Mouse (Mus musculus) MEL (cell line): ENCODE data around the gene Rassf1. TPM values are rescaled to one million over a fixed set of nuclear protein-coding genes. Genes with fewer than 3 reads are reported as not detected.
A peak's percentile ranks its signal among the peaks of the same experiment; 100 is the strongest.

Experiments
- DNase-seq: peaks from one replicate; pipeline ENCODE4 v3.0.0; 2011; ENCODE audit warnings: low read depth, low spot score
- H3K27ac ChIP-seq: 2 replicates; pipeline ENCODE4 v1.5.1; 2012; ENCODE audit warnings: low read depth, mild to moderate bottlenecking, control low read depth, low read length, moderate library complexity; ENCODE audit not compliant: control insufficient read depth
- H3K27me3 ChIP-seq, 2 experiments: fragments of 150-350 bp in 1 of 2; sonication (generic) in 1 of 2; 2 replicates each; pipeline ENCODE4 v1.6.1; 2012; ENCODE audit warnings: low read length in 2 of 2, mild to moderate bottlenecking in 2 of 2, improper control_type of control experiment in 1 of 2, moderate library complexity in 1 of 2; ENCODE audit not compliant: insufficient read depth in 2 of 2, control insufficient read depth in 1 of 2
- H3K36me3 ChIP-seq, 2 experiments: 2 replicates each; pipeline ENCODE4 v1.6.1; 2012 to 2014; ENCODE audit warnings: low read length in 2 of 2, improper control_type of control experiment in 1 of 2, inconsistent platforms in 1 of 2, mild to moderate bottlenecking in 1 of 2; ENCODE audit not compliant: insufficient read depth in 2 of 2, control insufficient read depth in 1 of 2
- H3K4me1 ChIP-seq, 2 experiments: fragments of 150-350 bp in 1 of 2; sonication (generic) in 1 of 2; 2 replicates each; pipeline ENCODE4 v1.6.1; 2012; ENCODE audit warnings: low read length in 2 of 2, improper control_type of control experiment in 1 of 2, mild to moderate bottlenecking in 1 of 2; ENCODE audit not compliant: insufficient read depth in 2 of 2, control insufficient read depth in 1 of 2
- H3K4me3 ChIP-seq, 2 experiments: fragments of 150-350 bp in 1 of 2; sonication (generic) in 1 of 2; 2 replicates each; pipeline ENCODE4 v1.5.1; 2012; ENCODE audit warnings: low read depth in 2 of 2, low read length in 2 of 2, mild to moderate bottlenecking in 2 of 2, moderate library complexity in 2 of 2, control low read depth in 1 of 2, improper control_type of control experiment in 1 of 2; ENCODE audit not compliant: control insufficient read depth in 1 of 2, insufficient read depth in 1 of 2
- H3K79me2 ChIP-seq: 2 replicates; pipeline ENCODE4 v1.6.1; 2012; ENCODE audit warnings: mild to moderate bottlenecking, low read length, moderate library complexity; ENCODE audit not compliant: control insufficient read depth, poor library complexity, insufficient read depth
- H3K9ac ChIP-seq: 2 replicates; pipeline ENCODE4 v1.6.1; 2012; ENCODE audit warnings: low read depth, mild to moderate bottlenecking, control low read depth, low read length, moderate library complexity; ENCODE audit not compliant: control insufficient read depth, poor library complexity, severe bottlenecking
- H3K9me3 ChIP-seq: fragments of 150-350 bp; sonication (generic); replicated peaks from 2 replicates; pipeline ENCODE4 v1.6.1; 2012; ENCODE audit warnings: mild to moderate bottlenecking, low read length, improper control_type of control experiment, moderate library complexity; ENCODE audit not compliant: insufficient read depth
- CTCF ChIP-seq, 3 experiments: IDR thresholded peaks in 2 of 3; conservative IDR thresholded peaks in 1 of 3; 2 replicates each; pipeline ENCODE4 v1.5.1; 2011 to 2012; ENCODE audit warnings: low read length in 3 of 3, low read depth in 2 of 3, mild to moderate bottlenecking in 2 of 3, improper control_type of control experiment in 1 of 3, inconsistent platforms in 1 of 3, mixed read lengths in 1 of 3, moderate library complexity in 1 of 3; ENCODE audit not compliant: control insufficient read depth in 1 of 3, insufficient read depth in 1 of 3, poor library complexity in 1 of 3, severe bottlenecking in 1 of 3
- E2F4 ChIP-seq: IDR thresholded peaks from 2 replicates; pipeline ENCODE4 v1.6.1; 2011; ENCODE audit warnings: low read depth, low read length, improper control_type of control experiment, borderline replicate concordance
- ELF1 ChIP-seq: IDR thresholded peaks from 2 replicates; pipeline ENCODE4 v1.6.1; 2014; ENCODE audit warnings: low read depth, mild to moderate bottlenecking, inconsistent platforms, low read length, improper control_type of control experiment, moderate library complexity
- EP300 ChIP-seq, 2 experiments: IDR thresholded peaks; 2 replicates each; pipeline ENCODE4 v1.6.1; 2011; ENCODE audit warnings: improper control_type of control experiment in 2 of 2, low read length in 2 of 2, low read depth in 1 of 2, mild to moderate bottlenecking in 1 of 2
- ETS1 ChIP-seq: IDR thresholded peaks from 2 replicates; pipeline ENCODE4 v1.6.1; 2012; ENCODE audit warnings: low read depth, mild to moderate bottlenecking, inconsistent platforms, low read length, improper control_type of control experiment, moderate library complexity
- GABPA ChIP-seq: IDR thresholded peaks from 2 replicates; pipeline ENCODE4 v1.6.1; 2012; ENCODE audit warnings: low read depth, mild to moderate bottlenecking, inconsistent platforms, low read length, improper control_type of control experiment, moderate library complexity
- HCFC1 ChIP-seq: IDR thresholded peaks from 2 replicates; pipeline ENCODE4 v1.6.1; 2012; ENCODE audit warnings: low read depth, mild to moderate bottlenecking, inconsistent platforms, low read length, improper control_type of control experiment, moderate library complexity
- MAFK ChIP-seq: IDR thresholded peaks from 2 replicates; pipeline ENCODE4 v1.6.1; 2011; ENCODE audit warnings: low read depth, mild to moderate bottlenecking, low read length, improper control_type of control experiment, borderline replicate concordance
- MAX ChIP-seq: IDR thresholded peaks from 2 replicates; pipeline ENCODE4 v1.6.1; 2011; ENCODE audit warnings: low read length, improper control_type of control experiment
- MEF2A ChIP-seq: IDR thresholded peaks from 2 replicates; pipeline ENCODE4 v1.6.1; 2014; ENCODE audit warnings: low read depth, mild to moderate bottlenecking, inconsistent platforms, low read length, improper control_type of control experiment; ENCODE audit not compliant: poor library complexity, insufficient replicate concordance, severe bottlenecking; ENCODE audit errors: extremely low read depth
- MXI1 ChIP-seq: IDR thresholded peaks from 2 replicates; pipeline ENCODE4 v1.6.1; 2011; ENCODE audit warnings: mild to moderate bottlenecking, low read depth, low read length, improper control_type of control experiment
- MYC ChIP-seq: IDR thresholded peaks from 2 replicates; pipeline ENCODE4 v1.6.1; 2011; ENCODE audit warnings: low read depth, mild to moderate bottlenecking, low read length, improper control_type of control experiment, moderate library complexity
- NELFE ChIP-seq: IDR thresholded peaks from 2 replicates; pipeline ENCODE4 v1.6.1; 2011; ENCODE audit warnings: low read depth, low read length, improper control_type of control experiment
- POLR2A ChIP-seq, 2 experiments: IDR thresholded peaks; 2 replicates each; pipeline ENCODE4 v1.6.1; 2011 to 2012; ENCODE audit warnings: low read length in 2 of 2, mild to moderate bottlenecking in 2 of 2, control low read depth in 1 of 2, improper control_type of control experiment in 1 of 2, low read depth in 1 of 2, moderate library complexity in 1 of 2; ENCODE audit not compliant: control insufficient read depth in 1 of 2, insufficient read depth in 1 of 2, poor library complexity in 1 of 2
- POLR2AphosphoS5 ChIP-seq: IDR thresholded peaks from 2 replicates; pipeline ENCODE4 v1.6.1; 2012; ENCODE audit warnings: low read depth, borderline replicate concordance, mild to moderate bottlenecking, inconsistent platforms, low read length, moderate library complexity, mixed read lengths
- SIN3A ChIP-seq: IDR thresholded peaks from 2 replicates; pipeline ENCODE4 v1.6.1; 2012; ENCODE audit warnings: low read length, improper control_type of control experiment, inconsistent platforms
- UBTF ChIP-seq: IDR thresholded peaks from 2 replicates; pipeline ENCODE4 v1.6.1; 2012; ENCODE audit warnings: low read depth, mild to moderate bottlenecking, inconsistent platforms, low read length, improper control_type of control experiment, moderate library complexity, borderline replicate concordance; ENCODE audit not compliant: insufficient read depth
- USF1 ChIP-seq: IDR thresholded peaks from 2 replicates; pipeline ENCODE4 v1.6.1; 2014; ENCODE audit warnings: low read depth, mild to moderate bottlenecking, inconsistent platforms, low read length, improper control_type of control experiment, moderate library complexity
- ZKSCAN1 ChIP-seq: IDR thresholded peaks from 2 replicates; pipeline ENCODE4 v1.6.1; 2012; ENCODE audit warnings: low read depth, mild to moderate bottlenecking, inconsistent platforms, low read length, improper control_type of control experiment, moderate library complexity
- ZMIZ1 ChIP-seq: IDR thresholded peaks from 2 replicates; pipeline ENCODE4 v1.6.1; 2012; ENCODE audit warnings: low read depth, mild to moderate bottlenecking, inconsistent platforms, low read length, improper control_type of control experiment, moderate library complexity
- ZNF384 ChIP-seq: IDR thresholded peaks from 2 replicates; pipeline ENCODE4 v1.6.1; 2012; ENCODE audit warnings: low read depth, mild to moderate bottlenecking, inconsistent platforms, low read length, improper control_type of control experiment
- polyA plus RNA-seq, 2 experiments: library from polyadenylated mRNA; stranded (reverse) in 1 of 2; unstranded in 1 of 2; fragments of >175 nt in 1 of 2; fragments of >200 nt in 1 of 2; gene quantifications; 2 replicates each; pipeline versions ENCODE4 v1.2.1 to v1.2.4; 2012; ENCODE audit warnings: low replicate concordance in 2 of 2, low read depth in 1 of 2; ENCODE audit not compliant: insufficient read length in 2 of 2, insufficient read depth in 1 of 2, missing spikeins in 1 of 2
- total RNA-seq: library from RNA; depleted of rRNA; stranded (reverse); fragments of 300-350 nt; gene quantifications from 2 replicates; pipeline ENCODE4 v1.2.3, GENCODE M21; 2012

Rassf1 gene
- total and polyA plus RNA-seq, 3 experiments: 48.0 to 56.9 TPM; not detected in 1

GRCm38 (mm10) chr9:107550491-107551116 is 751 bp upstream of the Rassf1 start:
- Histone ChIP-seq H3K4me3 (peak overlapping the region; percentile 47 to 55; a peak in 3 of 4 replicates), H3K9me3 (no peaks in the 10 kb centered on the region), H3K27me3 (no peaks in the 10 kb centered on the region), H3K79me2 (peaks cover 18% of the 10 kb centered on the region), H3K27ac (no peak overlapping the region), H3K4me1 (peaks cover 10 to 25% of the 10 kb centered on the region in 2 experiments), H3K36me3 (peaks cover 0 to 15% of the 10 kb centered on the region in 2 experiments; a peak in 2 of 4 replicates), H3K9ac (peak overlapping the region; percentile 67)
- no peak for DNase-seq
- TF ChIP-seq MAX: peak; percentile 53; the same call in 1 of the 2 replicates
- TF ChIP-seq MXI1: no peak

GRCm38 (mm10) chr9:107551890-107552355 is 568 bp downstream of the Rassf1 start:
- Histone ChIP-seq H3K4me1 (peaks cover 10 to 33% of the 10 kb centered on the region in 2 experiments), H3K36me3 (peaks cover 2 to 27% of the 10 kb centered on the region in 2 experiments; a peak in 3 of 4 replicates), H3K79me2 (peaks cover 30% of the 10 kb centered on the region)
- TF ChIP-seq MXI1 (peak; percentile 65), SIN3A (peak; percentile 42; the same call in 1 of the 2 replicates), EP300 (IDR thresholded peaks at IDR 0.05; ENCODE audit: low read depth in 1 of 2, low read length in 2 of 2) (peak in 1 of 2 experiments; percentile 27; a peak in 1 of 4 replicates), GABPA (no peak), POLR2A (IDR thresholded peaks at IDR 0.05; ENCODE audit: control insufficient read depth in 1 of 2, insufficient read depth in 1 of 2, low read depth in 1 of 2, low read length in 2 of 2, poor library complexity in 1 of 2) (peak in 1 of 2 experiments; percentile 28; a peak in 1 of 4 replicates), NELFE (peak; percentile 37), ZMIZ1 (no peak)
- TF ChIP-seq, all 39 proteins: peak for 5
- peak overlapping the region; percentile 67 for H3K9ac ChIP-seq
- no peaks in the 10 kb centered on the region for H3K27me3 ChIP-seq
- no peaks in the 10 kb centered on the region for H3K9me3 ChIP-seq
- peak; percentile 74 for DNase-seq
- peak overlapping the region; percentile 11; the same call in 1 of the 2 replicates for H3K27ac ChIP-seq
- peak overlapping the region; percentile 47 to 55 for H3K4me3 ChIP-seq

GRCm38 (mm10) chr9:107552690-107553393 is 1.5 kb downstream of the Rassf1 start:
- DNase-seq: peak; percentile 54
- Histone ChIP-seq H3K9me3 (no peaks in the 10 kb centered on the region), H3K27ac (peak overlapping the region; percentile 11; the same call in 1 of the 2 replicates), H3K36me3 (peaks cover 3 to 29% of the 10 kb centered on the region in 2 experiments; a peak in 3 of 4 replicates), H3K27me3 (no peaks in the 10 kb centered on the region), H3K9ac (peak overlapping the region; percentile 85), H3K4me1 (peaks cover 10 to 33% of the 10 kb centered on the region in 2 experiments), H3K79me2 (peaks cover 35% of the 10 kb centered on the region), H3K4me3 (peak overlapping the region; percentile 65 to 82)
- TF ChIP-seq CTCF (IDR thresholded peaks at IDR 0.05 in 2 of 3, conservative IDR thresholded peaks at IDR 0.05 in 1 of 3; ENCODE audit: control insufficient read depth in 1 of 3, insufficient read depth in 1 of 3, low read depth in 2 of 3, low read length in 3 of 3, poor library complexity in 1 of 3, severe bottlenecking in 1 of 3) (no peak), ELF1 (no peak), USF1 (no peak), ZKSCAN1 (no peak), HCFC1 (no peak), ETS1 (0 out of 2 replicates have a peak, but pooled peaks have one; percentile 25), ZMIZ1 (no peak), UBTF (no peak), MAFK (no peak), MAX (no peak), NELFE (no peak), ZNF384 (peak; percentile 54; the same call in 1 of the 2 replicates), MYC (no peak), E2F4 (no peak), POLR2AphosphoS5 (no peak), MEF2A (no peak)
